Mouse (Mus musculus) liver, embryonic 14.5 days (tissue): Measurements from ENCODE around the gene Rbm28. TPM values are rescaled to one million over a fixed set of nuclear protein-coding genes. Genes with fewer than 3 reads are reported as not detected.
"Not testable (repeated sequence)": the region's sequence is repeated elsewhere in the genome, so short reads cannot be mapped to it uniquely, and the experiment has no call there.

ENCODE experiments used
- ATAC-seq: fragments of 200-750 bp; cut with Nextera tagmentation; 2 replicates; pipeline ENCODE4 v1.8.0; 2017; ENCODE audit warnings: moderate number of reproducible peaks, mild to moderate bottlenecking, moderate library complexity; ENCODE audit not compliant: insufficient read depth
- DNase-seq, 3 experiments: peaks; one replicate each; pipeline ENCODE4 v3.0.0-alpha.2; 2012 to 2013; ENCODE audit warnings: low read depth in 3 of 3, low spot score in 3 of 3
- H3K27ac ChIP-seq: fragments of 300-500 bp; sonication (generic); 2 replicates; pipeline ENCODE4 v1.5.1; 2014; ENCODE audit warnings: moderate library complexity, mild to moderate bottlenecking, control low read depth, inconsistent platforms
- H3K27me3 ChIP-seq: fragments of 300-500 bp; sonication (generic); 2 replicates; pipeline ENCODE4 v1.6.1; 2014; ENCODE audit warnings: mild to moderate bottlenecking, low read length, moderate library complexity; ENCODE audit not compliant: control insufficient read depth, insufficient read depth
- H3K36me3 ChIP-seq: fragments of 300-500 bp; sonication (generic); replicated peaks from 2 replicates; pipeline ENCODE4 v1.6.1; 2014; ENCODE audit warnings: low read depth; ENCODE audit not compliant: control insufficient read depth, insufficient read depth
- H3K4me1 ChIP-seq, 2 experiments: fragments of 200-500 bp in 1 of 2; fragments of 300-500 bp in 1 of 2; sonication (generic) in 1 of 2; replicated peaks; 2 replicates each; pipeline ENCODE4 v1.6.1; 2012 to 2014; ENCODE audit warnings: antibody characterized with exemption in 1 of 2, inconsistent platforms in 1 of 2, low read length in 1 of 2; ENCODE audit not compliant: control insufficient read depth in 2 of 2, insufficient read depth in 2 of 2
- H3K4me2 ChIP-seq: fragments of 300-500 bp; sonication (generic); 2 replicates; pipeline ENCODE4 v1.6.1; 2014; ENCODE audit warnings: low read depth, mild to moderate bottlenecking, control low read depth, moderate library complexity
- H3K4me3 ChIP-seq, 2 experiments: fragments of 200-500 bp in 1 of 2; fragments of 300-500 bp in 1 of 2; sonication (generic) in 1 of 2; 2 replicates each; pipeline ENCODE4 v1.5.1; 2012 to 2014; ENCODE audit warnings: low read depth in 2 of 2, low read length in 2 of 2, mild to moderate bottlenecking in 2 of 2, control low read depth in 1 of 2, inconsistent platforms in 1 of 2, moderate library complexity in 1 of 2; ENCODE audit not compliant: insufficient read depth in 1 of 2
- H3K9ac ChIP-seq: fragments of 300-500 bp; sonication (generic); replicated peaks from 2 replicates; pipeline ENCODE4 v1.6.1; 2014; ENCODE audit warnings: mild to moderate bottlenecking, control low read depth, moderate library complexity
- H3K9me3 ChIP-seq: fragments of 300-500 bp; sonication (generic); 2 replicates; pipeline ENCODE4 v1.6.1; 2016; ENCODE audit warnings: low read length, mixed read lengths; ENCODE audit not compliant: control insufficient read depth
- CTCF ChIP-seq: IDR thresholded peaks from 2 replicates; pipeline ENCODE4 v1.5.1; 2016; ENCODE audit warnings: antibody characterized with exemption, low read depth, control low read depth
- EP300 ChIP-seq: IDR thresholded peaks from 2 replicates; pipeline ENCODE4 v1.6.1; 2016; ENCODE audit warnings: antibody characterized with exemption, low read depth
- WGBS: fragments of 180-500 bp; shearing (Covaris S2); extraction: QIAGEN DNeasy Blood & Tissue Kit; methylation state at CpG from one replicate; pipeline ENCODE4 v1.1.7; 2014; ENCODE audit not compliant: insufficient replicate concordance; 5-methylcytosine and 5-hydroxymethylcytosine counted together
- polyA plus RNA-seq, 2 experiments: library from polyadenylated mRNA; depleted of rRNA in 1 of 2; stranded (reverse) in 1 of 2; unstranded in 1 of 2; fragments of >200 nt; fragmentation: Nextera tagmentation in 1 of 2; extraction: Ambion mirVana in 1 of 2; gene quantifications; 2 replicates each; pipeline versions ENCODE4 v1.2.1 to v1.2.3; 2012 to 2014

Gene Rbm28
- polyA plus RNA-seq, 2 experiments, result 9.9 to 11.6 TPM

DNA sequence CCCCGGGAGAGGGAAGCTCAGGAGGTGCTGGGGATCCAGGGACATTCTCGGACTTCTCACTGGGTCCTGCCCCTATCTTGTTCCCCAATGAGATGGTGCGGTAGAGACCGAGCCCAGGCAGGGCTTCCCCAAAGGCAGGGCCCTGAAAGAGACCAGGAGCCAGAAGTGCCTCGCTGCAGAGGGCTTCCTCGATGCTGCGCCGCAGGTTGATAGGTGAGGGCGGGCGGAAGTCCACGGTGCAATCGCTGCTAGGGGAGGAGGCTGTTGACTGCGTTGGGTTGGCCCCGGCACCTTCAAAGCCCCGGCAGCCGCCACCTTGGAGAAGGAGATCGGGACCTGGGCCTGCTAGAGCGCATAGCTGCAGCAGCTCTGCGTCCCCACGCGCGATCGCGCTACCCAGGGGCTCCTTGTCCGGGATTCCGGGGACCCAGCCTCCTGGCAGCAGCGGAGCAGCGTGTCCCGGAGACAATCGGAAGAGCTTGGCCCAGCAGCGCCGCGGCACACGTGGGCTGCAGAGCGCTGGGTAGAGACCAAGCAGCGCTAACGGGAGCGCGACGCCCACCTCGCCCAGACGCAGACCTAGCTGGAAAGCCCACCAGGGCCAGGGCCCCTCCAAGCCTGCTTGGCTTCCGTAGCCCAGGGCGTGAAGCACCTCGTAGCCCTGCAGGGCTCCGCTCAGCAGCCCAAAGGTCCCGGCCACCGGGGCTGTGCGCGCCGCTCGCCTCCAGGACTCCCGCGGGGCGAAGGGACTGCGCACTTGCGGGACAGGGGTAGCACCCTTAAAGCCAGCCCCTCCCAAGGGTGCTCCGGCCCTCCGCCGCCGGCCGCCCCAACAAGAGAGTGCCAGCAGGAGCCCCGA is 5.5 kb upstream of the Rbm28 start:
- Histone ChIP-seq H3K4me1 (no peaks in the 10 kb centered on the region), H3K9me3 (no peaks in the 10 kb centered on the region), H3K27me3 (peaks cover 79% of the 10 kb centered on the region), H3K9ac (no peak overlapping the region), H3K27ac (no peak overlapping the region), H3K4me2 (peak overlapping the region; percentile 67), H3K4me3 (peak overlapping the region in 1 of 2 experiments; percentile 40; a peak in 2 of 4 replicates), H3K36me3 (no peaks in the 10 kb centered on the region)
- TF ChIP-seq EP300 (no peak), CTCF (no peak)
- ATAC-seq (no peak; the same call in 1 of the 2 replicates), DNase-seq (no peak)
- WGBS, result 1% methylated on average over 63 of the region's 63 CpGs

DNA sequence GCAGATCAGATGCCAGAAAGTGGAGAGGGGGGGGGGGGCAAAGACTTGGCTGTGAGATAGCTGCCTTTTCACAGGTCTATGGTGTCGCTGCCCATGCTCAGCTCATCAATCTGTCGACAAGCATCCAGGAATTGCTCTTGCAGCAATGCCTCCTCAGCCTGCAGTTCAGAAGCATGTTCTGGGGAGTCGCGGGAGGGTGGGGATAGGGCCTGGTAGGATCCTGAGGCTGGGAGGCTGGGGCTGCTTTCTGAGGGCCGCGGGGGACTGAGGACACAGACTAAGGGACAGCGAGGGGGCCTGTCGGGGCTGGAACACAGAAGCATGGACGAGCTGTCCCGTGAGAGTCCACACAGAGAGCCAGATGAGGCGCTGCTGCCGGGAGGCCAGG is 4.9 kb upstream of the Rbm28 start:
- H3K9ac ChIP-seq, result no peak overlapping the region
- DNase-seq (no peak), ATAC-seq (no peak)
- no peaks in the 10 kb centered on the region for H3K36me3 ChIP-seq
- no peaks in the 10 kb centered on the region for H3K4me1 ChIP-seq
- no peak overlapping the region for H3K27ac ChIP-seq
- no peak overlapping the region for H3K4me3 ChIP-seq
- no peak for TF ChIP-seq CTCF
- no peak for TF ChIP-seq EP300
- H3K9me3 ChIP-seq, result no peaks in the 10 kb centered on the region
- H3K4me2 ChIP-seq, result no peak overlapping the region
- peaks cover 80% of the 10 kb centered on the region for H3K27me3 ChIP-seq
- 6% methylated on average over 12 of the region's 12 CpGs for WGBS

DNA sequence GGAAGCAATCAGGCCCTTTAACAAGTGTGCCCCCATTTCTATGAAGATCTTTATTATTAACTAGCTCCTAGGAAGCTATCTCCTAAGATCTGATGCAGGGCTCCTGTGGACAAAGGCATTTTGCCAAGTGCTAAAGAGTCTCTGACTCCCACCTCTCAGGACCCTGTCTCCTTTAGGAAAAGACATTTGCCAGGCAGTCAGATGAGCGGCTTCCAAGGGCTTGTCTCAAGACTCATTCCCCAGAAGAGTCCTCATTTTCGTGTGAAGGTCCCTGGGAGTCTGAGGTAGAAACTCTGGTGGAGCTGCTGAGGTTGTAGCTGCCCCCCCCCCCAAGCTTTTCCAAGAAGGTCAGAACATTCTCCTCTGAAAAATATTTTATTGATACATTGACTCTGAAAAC is 4.1 kb upstream of the Rbm28 start:
- peaks cover 0 to under 1% of the 10 kb centered on the region in 2 experiments; a peak in 1 of 4 replicates for H3K4me1 ChIP-seq
- H3K27me3 ChIP-seq, result peaks cover 73% of the 10 kb centered on the region
- DNase-seq (no peak), ATAC-seq (no peak)
- no peak overlapping the region for H3K4me2 ChIP-seq
- H3K36me3 ChIP-seq, result no peaks in the 10 kb centered on the region
- WGBS, result 19% methylated on average over 2 of the region's 2 CpGs
- no peaks in the 10 kb centered on the region for H3K9me3 ChIP-seq
- no peak overlapping the region for H3K27ac ChIP-seq
- TF ChIP-seq EP300, result no peak
- no peak for TF ChIP-seq CTCF
- H3K9ac ChIP-seq, result no peak overlapping the region
- no peak overlapping the region for H3K4me3 ChIP-seq

DNA sequence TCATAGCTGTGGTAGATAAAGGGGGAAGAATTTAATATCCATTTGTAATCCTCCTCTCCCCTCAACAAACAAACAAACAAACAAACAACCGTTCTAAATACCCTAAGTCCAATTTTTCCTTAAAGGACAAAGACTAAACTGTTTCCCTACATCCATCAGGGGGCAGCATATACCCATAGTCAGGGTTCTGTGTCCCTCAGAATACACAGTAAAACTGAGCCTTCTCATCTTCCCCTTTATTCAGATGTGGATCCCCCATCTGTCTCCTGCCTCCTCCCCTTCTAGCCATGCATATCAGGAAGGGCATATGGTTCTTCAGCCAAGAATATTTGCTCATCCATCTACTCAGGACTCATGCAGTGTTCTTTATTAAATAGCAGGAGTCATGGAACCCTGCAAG is 1.4 kb upstream of the Rbm28 start:
- TF ChIP-seq CTCF (peak; percentile 51; the same call in 1 of the 2 replicates), EP300 (no peak)
- no peak overlapping the region for H3K4me2 ChIP-seq
- H3K4me1 ChIP-seq, result peaks cover 3 to 5% of the 10 kb centered on the region in 2 experiments; a peak in 3 of 4 replicates
- ATAC-seq (no peak), DNase-seq (peak in 1 of 3 experiments; percentile 26)
- no peaks in the 10 kb centered on the region for H3K36me3 ChIP-seq
- H3K4me3 ChIP-seq, result no peak overlapping the region
- H3K27me3 ChIP-seq, result peaks cover 49% of the 10 kb centered on the region
- H3K9ac ChIP-seq, result no peak overlapping the region
- 0% methylated on average over 1 of the region's 1 CpGs for WGBS
- H3K27ac ChIP-seq, result no peak overlapping the region
- no peaks in the 10 kb centered on the region for H3K9me3 ChIP-seq

DNA sequence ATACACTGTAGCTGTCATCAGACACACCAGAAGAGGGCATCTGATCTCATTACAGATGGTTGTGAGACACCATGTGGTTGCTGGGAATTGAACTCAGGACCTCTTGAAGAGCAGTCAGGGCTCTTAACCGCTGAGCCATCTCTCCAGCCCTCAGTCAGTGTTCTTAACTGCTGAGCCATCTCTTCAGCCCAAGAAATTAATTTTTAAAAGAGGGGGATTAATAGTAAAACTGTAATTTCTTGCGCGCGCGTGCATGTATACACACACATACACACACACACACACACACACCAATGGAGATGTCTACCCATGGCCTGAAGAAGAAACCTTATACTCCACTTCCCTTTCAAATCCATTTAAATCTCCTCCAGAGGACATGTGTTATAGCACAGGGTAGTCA is 3.5 kb downstream of the Rbm28 start:
- H3K9ac ChIP-seq, H3K4me1 ChIP-seq, DNase-seq: not testable (repeated sequence)

More for the DNA sequence above, 3.5 kb downstream of the Rbm28 start:
- peaks cover 14% of the 10 kb centered on the region for H3K36me3 ChIP-seq
- WGBS, result 90% methylated on average over 5 of the region's 5 CpGs
- H3K27ac ChIP-seq, H3K4me3 ChIP-seq, H3K27me3 ChIP-seq, H3K9me3 ChIP-seq, ATAC-seq, H3K4me2 ChIP-seq: not testable (repeated sequence)
